Mouse (Mus musculus) brain, embryonic 14.5 days (tissue): ENCODE results near the gene Psmd9.

Experiments used
- CTCF ChIP-seq: fragments of 200-500 bp; IDR thresholded peaks from 2 replicates; pipeline ENCODE4 v1.5.1; 2012; ENCODE audit warnings: inconsistent platforms, mild to moderate bottlenecking, moderate library complexity, borderline replicate concordance; ENCODE audit not compliant: insufficient read depth, insufficient read length; ENCODE audit errors: extremely low read depth
- POLR2A ChIP-seq: fragments of 200-500 bp; IDR thresholded peaks from 2 replicates; pipeline ENCODE4 v1.6.1; 2012; ENCODE audit warnings: mild to moderate bottlenecking, inconsistent platforms, borderline replicate concordance; ENCODE audit not compliant: poor library complexity, insufficient read depth, insufficient read length, severe bottlenecking; ENCODE audit errors: extremely low read depth

DNA sequence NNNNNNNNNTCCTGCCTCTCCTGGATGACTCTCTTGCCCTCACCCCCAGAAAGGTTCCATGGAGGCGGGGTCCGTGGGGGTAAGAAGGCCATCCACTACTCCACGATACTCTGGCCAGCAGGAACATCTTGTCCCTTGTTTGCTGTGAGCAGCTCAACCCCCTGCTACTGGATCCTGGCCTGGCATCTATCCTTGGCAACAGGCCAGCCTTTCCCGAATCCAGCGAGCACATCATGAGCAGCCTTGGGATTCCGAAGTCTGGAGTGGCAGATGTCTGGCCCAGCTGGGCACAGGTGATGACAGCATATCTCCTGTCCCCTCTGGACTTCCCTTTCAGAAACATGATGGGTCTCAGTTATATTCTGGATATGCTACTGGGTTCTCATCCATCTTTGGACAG is 16.8 kb downstream of the Psmd9 start:
- TF ChIP-seq CTCF = no peak
- no peak for TF ChIP-seq POLR2A
